Comparison of ENCODE assay signal across 16 mouse cellular contexts in genomic region chr2:137715891-137716290, GRCm38 (mm10).
DNase-seq lines count a peak whose midpoint lies in the region; ATAC-seq lines count a peak whose summit lies in the region.
"Had no signal": no experiment of that assay in that cellular context is flagged by ENCODE, and none has a peak within 500 bp of the region (broad histone marks: within the 10 kb centered on the region; RNA-seq: fewer than 3 reads in every experiment).

No protein-coding gene starts in this region.

- 0 out of 2 replicates have a peak, but pooled peaks have one; percentile 64 for ATAC-seq in forebrain, embryonic 11.5 days (replicated peaks; ENCODE audit: low FRiP score)
- ATAC-seq in neural tube, embryonic 11.5 days (ENCODE audit: insufficient read depth, low FRiP score, low TSS enrichment) = 0 out of 2 replicates have a peak, but pooled peaks have one; percentile 38
- ATAC-seq in intestine, embryonic 16.5 days = peak; percentile 60
- ATAC-seq in stomach, embryonic 16.5 days (ENCODE audit: insufficient read depth, low FRiP score) = peak; percentile 72
- no peak for ATAC-seq in activated CD4-positive, CD25-positive, alpha-beta regulatory T cell, adult 4 months
- ATAC-seq: liver, embryonic 12.5 days had no signal

- peaks cover 4% of the 10 kb centered on the region; the same call in 1 of the 2 replicates for H3K27me3 ChIP-seq in forebrain, embryonic 11.5 days (ENCODE audit: control insufficient read depth, insufficient read depth, low read length)
- peaks cover 69% of the 10 kb centered on the region for H3K27me3 ChIP-seq in forebrain, embryonic 10.5 days (ENCODE audit: poor library complexity, severe bottlenecking)
- peaks cover 2% of the 10 kb centered on the region; the same call in 1 of the 2 replicates for H3K27me3 ChIP-seq in neural tube, embryonic 11.5 days (ENCODE audit: control insufficient read depth, insufficient read depth, low read length)
- H3K27me3 ChIP-seq in intestine, embryonic 16.5 days (replicated peaks; ENCODE audit: control insufficient read depth, insufficient read depth, low read length) = no peaks in the 10 kb centered on the region
- H3K27me3 ChIP-seq in stomach, embryonic 16.5 days (ENCODE audit: control insufficient read depth, insufficient read depth, low read length) = no peaks in the 10 kb centered on the region
- H3K27me3 ChIP-seq: embryonic facial prominence, embryonic 15.5 days; liver, embryonic 12.5 days; megakaryocyte, embryonic 14.5 days had no signal

- H3K9ac ChIP-seq in forebrain, embryonic 11.5 days (ENCODE audit: low read length) = no peak overlapping the region
- H3K9ac ChIP-seq in neural tube, embryonic 11.5 days (ENCODE audit: low read length) = no peak overlapping the region
- no peak overlapping the region for H3K9ac ChIP-seq in intestine, embryonic 16.5 days (ENCODE audit: low read depth, low read length)
- no peak overlapping the region for H3K9ac ChIP-seq in stomach, embryonic 16.5 days (ENCODE audit: low read length)
- H3K9ac ChIP-seq: embryonic facial prominence, embryonic 15.5 days; liver, embryonic 12.5 days; neural tube, embryonic 15.5 days had no signal

- peak; percentile 47 for DNase-seq in forebrain, embryonic 11.5 days (ENCODE audit: low spot score)
- no peak for DNase-seq in forebrain, embryonic 10.5 days (ENCODE audit: extremely low spot score, low spot score)
- no peak for DNase-seq in neural tube, embryonic 11.5 days (ENCODE audit: low spot score)
- no peak for DNase-seq in neural tube, embryonic 10.5 days (ENCODE audit: extremely low spot score, low spot score)
- DNase-seq in right cerebral cortex, postnatal 10 days (ENCODE audit: low spot score in 2 of 2) = no peak
- DNase-seq: cerebellum, adult 18-20 months; gastrocnemius, postnatal 36 days; heart, postnatal 36 days; spleen, adult 18-20 months had no signal

- no peaks in the 10 kb centered on the region for H3K4me1 ChIP-seq in forebrain, embryonic 11.5 days (replicated peaks; ENCODE audit: control insufficient read depth, insufficient read depth, low read length)
- no peaks in the 10 kb centered on the region for H3K4me1 ChIP-seq in forebrain, embryonic 10.5 days
- H3K4me1 ChIP-seq in neural tube, embryonic 11.5 days (ENCODE audit: control insufficient read depth, insufficient read depth, low read length) = no peaks in the 10 kb centered on the region
- no peaks in the 10 kb centered on the region for H3K4me1 ChIP-seq in intestine, embryonic 16.5 days (ENCODE audit: control insufficient read depth, insufficient read depth, low read length)
- no peaks in the 10 kb centered on the region for H3K4me1 ChIP-seq in stomach, embryonic 16.5 days (ENCODE audit: control insufficient read depth, insufficient read depth, low read length)
- H3K4me1 ChIP-seq: embryonic facial prominence, embryonic 15.5 days; liver, embryonic 12.5 days; megakaryocyte, embryonic 14.5 days; neural tube, embryonic 15.5 days had no signal

- H3K9me3 ChIP-seq in forebrain, embryonic 11.5 days (ENCODE audit: control insufficient read depth, low read length) = no peaks in the 10 kb centered on the region
- H3K9me3 ChIP-seq in forebrain, embryonic 10.5 days = no peaks in the 10 kb centered on the region
- H3K9me3 ChIP-seq in neural tube, embryonic 11.5 days (ENCODE audit: control insufficient read depth, low read length) = no peaks in the 10 kb centered on the region
- H3K9me3 ChIP-seq in intestine, embryonic 16.5 days (ENCODE audit: control insufficient read depth, low read length) = no peaks in the 10 kb centered on the region
- H3K9me3 ChIP-seq in stomach, embryonic 16.5 days (replicated peaks; ENCODE audit: control insufficient read depth, low read length) = no peaks in the 10 kb centered on the region
- H3K9me3 ChIP-seq: embryonic facial prominence, embryonic 15.5 days; liver, embryonic 12.5 days; neural tube, embryonic 15.5 days had no signal

- WGBS in forebrain, embryonic 11.5 days = 75% methylated on average over 2 of the region's 2 CpGs
- 90% methylated on average over 2 of the region's 2 CpGs for WGBS in forebrain, embryonic 10.5 days
- WGBS in neural tube, embryonic 11.5 days = 55% methylated on average over 2 of the region's 2 CpGs
- 78% methylated on average over 2 of the region's 2 CpGs for WGBS in intestine, embryonic 16.5 days
- 64% methylated on average over 2 of the region's 2 CpGs for WGBS in stomach, embryonic 16.5 days

- H3K36me3 ChIP-seq in forebrain, embryonic 11.5 days (ENCODE audit: control insufficient read depth, insufficient read depth, low read length) = no peaks in the 10 kb centered on the region
- no peaks in the 10 kb centered on the region for H3K36me3 ChIP-seq in forebrain, embryonic 10.5 days (replicated peaks)
- no peaks in the 10 kb centered on the region for H3K36me3 ChIP-seq in neural tube, embryonic 11.5 days (ENCODE audit: control insufficient read depth, insufficient read depth, low read length)
- no peaks in the 10 kb centered on the region for H3K36me3 ChIP-seq in intestine, embryonic 16.5 days (ENCODE audit: control insufficient read depth, insufficient read depth, low read length)
- H3K36me3 ChIP-seq in stomach, embryonic 16.5 days (ENCODE audit: control insufficient read depth, insufficient read depth, low read length) = no peaks in the 10 kb centered on the region
- H3K36me3 ChIP-seq: embryonic facial prominence, embryonic 15.5 days; liver, embryonic 12.5 days; neural tube, embryonic 15.5 days had no signal

- no peak overlapping the region for H3K27ac ChIP-seq in forebrain, embryonic 11.5 days (ENCODE audit: low read depth, low read length)
- H3K27ac ChIP-seq in forebrain, embryonic 10.5 days = no peak overlapping the region
- no peak overlapping the region for H3K27ac ChIP-seq in neural tube, embryonic 11.5 days (ENCODE audit: low read depth, low read length)
- H3K27ac ChIP-seq in intestine, embryonic 16.5 days (ENCODE audit: low read length) = no peak overlapping the region
- H3K27ac ChIP-seq in stomach, embryonic 16.5 days (ENCODE audit: low read length) = no peak overlapping the region
- H3K27ac ChIP-seq: embryonic facial prominence, embryonic 15.5 days; liver, embryonic 12.5 days; neural tube, embryonic 15.5 days had no signal

- no peak overlapping the region for H3K4me2 ChIP-seq in forebrain, embryonic 11.5 days (ENCODE audit: low read depth, low read length, severe bottlenecking)
- no peak overlapping the region for H3K4me2 ChIP-seq in neural tube, embryonic 11.5 days (ENCODE audit: low read depth)
- H3K4me2 ChIP-seq in intestine, embryonic 16.5 days (ENCODE audit: low read depth, low read length) = no peak overlapping the region
- no peak overlapping the region for H3K4me2 ChIP-seq in stomach, embryonic 16.5 days (ENCODE audit: low read depth, low read length)
- H3K4me2 ChIP-seq: embryonic facial prominence, embryonic 15.5 days; liver, embryonic 12.5 days; neural tube, embryonic 15.5 days had no signal

- no peak overlapping the region for H3K4me3 ChIP-seq in forebrain, embryonic 11.5 days (ENCODE audit: low read depth, low read length)
- no peak overlapping the region for H3K4me3 ChIP-seq in forebrain, embryonic 10.5 days
- H3K4me3 ChIP-seq in neural tube, embryonic 11.5 days (ENCODE audit: low read depth, low read length) = no peak overlapping the region
- H3K4me3 ChIP-seq in intestine, embryonic 16.5 days (ENCODE audit: low read length) = no peak overlapping the region
- H3K4me3 ChIP-seq in stomach, embryonic 16.5 days (replicated peaks; ENCODE audit: low read length) = no peak overlapping the region
- H3K4me3 ChIP-seq: embryonic facial prominence, embryonic 15.5 days; liver, embryonic 12.5 days; megakaryocyte, embryonic 14.5 days; neural tube, embryonic 15.5 days had no signal
